Mouse (Mus musculus) gastrocnemius, postnatal 36 days (tissue): ENCODE results near the gene Rin2. TPM values are rescaled to one million over a fixed set of nuclear protein-coding genes. Genes with fewer than 3 reads are reported as not detected.

Experiments
- DNase-seq, 2 experiments: peaks; one replicate each; pipeline ENCODE4 v3.0.0; 2022
- intact Hi-C: fragments of 180-260 bp; cut with DNase I; formaldehyde crosslinking; loops from one replicate; pipeline ENCODE4 v1.15.1; 2025
- microRNA-seq, 2 experiments: library from miRNA; unstranded; fragments of <30 nt; microRNA quantifications; one replicate each; pipeline ENCODE4 v1.2.0; 2021
- total RNA-seq, 2 experiments: library from RNA; stranded (reverse); gene quantifications; 2 replicates each; pipeline ENCODE4 v1.2.3; 2021

The Rin2 gene
- total RNA-seq, 2 experiments from 2014 or later, result 10.2 to 11.5 TPM

GRCm38 (mm10) chr2:145936975-145937374, 262.0 kb downstream of the Rin2 start:
- no peak for DNase-seq
- intact Hi-C loops, result no loop called here

Small RNA genes lying within 50 kb of the gene (microRNA-seq; reads per million reads assigned to microRNA genes)
- gene Gm25026, result 0 reads per million in 2 experiments

Other genes starting within 250 kb of the Rin2 start
- 10 to 100 TPM; 54.9 to 55.0 TPM for gene Naa20, start 226.9 kb downstream of the Rin2 start, total RNA-seq